Comparison of ENCODE assay signal across 16 mouse cellular contexts in genomic region chr9:101670111-101670510, GRCm38 (mm10).
"Had no signal": no experiment of that assay in that cellular context is flagged by ENCODE, and none has a peak within 500 bp of the region (broad histone marks: within the 10 kb centered on the region; RNA-seq: fewer than 3 reads in every experiment).

No protein-coding gene starts in this region.

- DNase-seq: gastrocnemius, adult 2 months; gastrocnemius, postnatal 10 days; gastrocnemius, postnatal 25 days; heart, adult 18-20 months; heart, postnatal 14 days; heart, postnatal 36 days; kidney, adult 11 months; kidney, adult 2 months; kidney, adult 9 months; kidney, postnatal 14 days; kidney, postnatal 36 days; layer of hippocampus, adult 9-11 months; liver; liver, embryonic 13.5 days had no signal

- ATAC-seq: hindbrain, postnatal 0 days; intestine, embryonic 16.5 days had no signal
